Mouse (Mus musculus) MEL (cell line): ENCODE results near the gene Pik3cd. TPM values are rescaled to one million over a fixed set of nuclear protein-coding genes. Genes with fewer than 3 reads are reported as not detected.
A peak's percentile ranks its signal among the peaks of the same experiment; 100 is the strongest.

Experiments used
- DNase-seq: peaks from one replicate; pipeline ENCODE4 v3.0.0; 2011; ENCODE audit warnings: low read depth, low spot score
- H3K27ac ChIP-seq: 2 replicates; pipeline ENCODE4 v1.5.1; 2012; ENCODE audit warnings: low read depth, mild to moderate bottlenecking, control low read depth, low read length, moderate library complexity; ENCODE audit not compliant: control insufficient read depth
- H3K27me3 ChIP-seq, 2 experiments: fragments of 150-350 bp in 1 of 2; sonication (generic) in 1 of 2; 2 replicates each; pipeline ENCODE4 v1.6.1; 2012; ENCODE audit warnings: low read length in 2 of 2, mild to moderate bottlenecking in 2 of 2, improper control_type of control experiment in 1 of 2, moderate library complexity in 1 of 2; ENCODE audit not compliant: insufficient read depth in 2 of 2, control insufficient read depth in 1 of 2
- H3K36me3 ChIP-seq, 2 experiments: 2 replicates each; pipeline ENCODE4 v1.6.1; 2012 to 2014; ENCODE audit warnings: low read length in 2 of 2, improper control_type of control experiment in 1 of 2, inconsistent platforms in 1 of 2, mild to moderate bottlenecking in 1 of 2; ENCODE audit not compliant: insufficient read depth in 2 of 2, control insufficient read depth in 1 of 2
- H3K4me1 ChIP-seq, 2 experiments: fragments of 150-350 bp in 1 of 2; sonication (generic) in 1 of 2; 2 replicates each; pipeline ENCODE4 v1.6.1; 2012; ENCODE audit warnings: low read length in 2 of 2, improper control_type of control experiment in 1 of 2, mild to moderate bottlenecking in 1 of 2; ENCODE audit not compliant: insufficient read depth in 2 of 2, control insufficient read depth in 1 of 2
- H3K4me3 ChIP-seq, 2 experiments: fragments of 150-350 bp in 1 of 2; sonication (generic) in 1 of 2; 2 replicates each; pipeline ENCODE4 v1.5.1; 2012; ENCODE audit warnings: low read depth in 2 of 2, low read length in 2 of 2, mild to moderate bottlenecking in 2 of 2, moderate library complexity in 2 of 2, control low read depth in 1 of 2, improper control_type of control experiment in 1 of 2; ENCODE audit not compliant: control insufficient read depth in 1 of 2, insufficient read depth in 1 of 2
- H3K79me2 ChIP-seq: 2 replicates; pipeline ENCODE4 v1.6.1; 2012; ENCODE audit warnings: mild to moderate bottlenecking, low read length, moderate library complexity; ENCODE audit not compliant: control insufficient read depth, poor library complexity, insufficient read depth
- H3K9ac ChIP-seq: 2 replicates; pipeline ENCODE4 v1.6.1; 2012; ENCODE audit warnings: low read depth, mild to moderate bottlenecking, control low read depth, low read length, moderate library complexity; ENCODE audit not compliant: control insufficient read depth, poor library complexity, severe bottlenecking
- H3K9me3 ChIP-seq: fragments of 150-350 bp; sonication (generic); replicated peaks from 2 replicates; pipeline ENCODE4 v1.6.1; 2012; ENCODE audit warnings: mild to moderate bottlenecking, low read length, improper control_type of control experiment, moderate library complexity; ENCODE audit not compliant: insufficient read depth
- BHLHE40 ChIP-seq: IDR thresholded peaks from 2 replicates; pipeline ENCODE4 v1.6.1; 2012; ENCODE audit warnings: low read depth, mild to moderate bottlenecking, inconsistent platforms, low read length, improper control_type of control experiment, borderline replicate concordance
- CHD1 ChIP-seq: IDR thresholded peaks from 2 replicates; pipeline ENCODE4 v1.6.1; 2012; ENCODE audit warnings: low read depth, mild to moderate bottlenecking, inconsistent platforms, low read length, improper control_type of control experiment
- CHD2 ChIP-seq: IDR thresholded peaks from 2 replicates; pipeline ENCODE4 v1.6.1; 2011; ENCODE audit warnings: low read length, improper control_type of control experiment
- CTCF ChIP-seq, 3 experiments: IDR thresholded peaks in 2 of 3; conservative IDR thresholded peaks in 1 of 3; 2 replicates each; pipeline ENCODE4 v1.5.1; 2011 to 2012; ENCODE audit warnings: low read length in 3 of 3, low read depth in 2 of 3, mild to moderate bottlenecking in 2 of 3, improper control_type of control experiment in 1 of 3, inconsistent platforms in 1 of 3, mixed read lengths in 1 of 3, moderate library complexity in 1 of 3; ENCODE audit not compliant: control insufficient read depth in 1 of 3, insufficient read depth in 1 of 3, poor library complexity in 1 of 3, severe bottlenecking in 1 of 3
- E2F4 ChIP-seq: IDR thresholded peaks from 2 replicates; pipeline ENCODE4 v1.6.1; 2011; ENCODE audit warnings: low read depth, low read length, improper control_type of control experiment, borderline replicate concordance
- ELF1 ChIP-seq: IDR thresholded peaks from 2 replicates; pipeline ENCODE4 v1.6.1; 2014; ENCODE audit warnings: low read depth, mild to moderate bottlenecking, inconsistent platforms, low read length, improper control_type of control experiment, moderate library complexity
- EP300 ChIP-seq, 2 experiments: IDR thresholded peaks; 2 replicates each; pipeline ENCODE4 v1.6.1; 2011; ENCODE audit warnings: improper control_type of control experiment in 2 of 2, low read length in 2 of 2, low read depth in 1 of 2, mild to moderate bottlenecking in 1 of 2
- ETS1 ChIP-seq: IDR thresholded peaks from 2 replicates; pipeline ENCODE4 v1.6.1; 2012; ENCODE audit warnings: low read depth, mild to moderate bottlenecking, inconsistent platforms, low read length, improper control_type of control experiment, moderate library complexity
- GABPA ChIP-seq: IDR thresholded peaks from 2 replicates; pipeline ENCODE4 v1.6.1; 2012; ENCODE audit warnings: low read depth, mild to moderate bottlenecking, inconsistent platforms, low read length, improper control_type of control experiment, moderate library complexity
- GATA1 ChIP-seq: IDR thresholded peaks from 2 replicates; pipeline ENCODE4 v1.6.1; 2011; ENCODE audit warnings: low read depth, low read length, improper control_type of control experiment
- HCFC1 ChIP-seq: IDR thresholded peaks from 2 replicates; pipeline ENCODE4 v1.6.1; 2012; ENCODE audit warnings: low read depth, mild to moderate bottlenecking, inconsistent platforms, low read length, improper control_type of control experiment, moderate library complexity
- KAT2A ChIP-seq: conservative IDR thresholded peaks from 2 replicates; pipeline ENCODE4 v1.6.1; 2012; ENCODE audit warnings: low read depth, low read length, improper control_type of control experiment, inconsistent platforms
- MAFK ChIP-seq: IDR thresholded peaks from 2 replicates; pipeline ENCODE4 v1.6.1; 2011; ENCODE audit warnings: low read depth, mild to moderate bottlenecking, low read length, improper control_type of control experiment, borderline replicate concordance
- MAX ChIP-seq: IDR thresholded peaks from 2 replicates; pipeline ENCODE4 v1.6.1; 2011; ENCODE audit warnings: low read length, improper control_type of control experiment
- MAZ ChIP-seq: IDR thresholded peaks from 2 replicates; pipeline ENCODE4 v1.6.1; 2012; ENCODE audit warnings: low read depth, mild to moderate bottlenecking, inconsistent platforms, low read length, improper control_type of control experiment
- MYB ChIP-seq: IDR thresholded peaks from 2 replicates; pipeline ENCODE4 v1.6.1; 2011; ENCODE audit warnings: mild to moderate bottlenecking, low read depth, low read length, improper control_type of control experiment
- MYC ChIP-seq: IDR thresholded peaks from 2 replicates; pipeline ENCODE4 v1.6.1; 2011; ENCODE audit warnings: low read depth, mild to moderate bottlenecking, low read length, improper control_type of control experiment, moderate library complexity
- NELFE ChIP-seq: IDR thresholded peaks from 2 replicates; pipeline ENCODE4 v1.6.1; 2011; ENCODE audit warnings: low read depth, low read length, improper control_type of control experiment
- POLR2A ChIP-seq, 2 experiments: IDR thresholded peaks; 2 replicates each; pipeline ENCODE4 v1.6.1; 2011 to 2012; ENCODE audit warnings: low read length in 2 of 2, mild to moderate bottlenecking in 2 of 2, control low read depth in 1 of 2, improper control_type of control experiment in 1 of 2, low read depth in 1 of 2, moderate library complexity in 1 of 2; ENCODE audit not compliant: control insufficient read depth in 1 of 2, insufficient read depth in 1 of 2, poor library complexity in 1 of 2
- POLR2AphosphoS5 ChIP-seq: IDR thresholded peaks from 2 replicates; pipeline ENCODE4 v1.6.1; 2012; ENCODE audit warnings: low read depth, borderline replicate concordance, mild to moderate bottlenecking, inconsistent platforms, low read length, moderate library complexity, mixed read lengths
- RCOR1 ChIP-seq: IDR thresholded peaks from 2 replicates; pipeline ENCODE4 v1.6.1; 2012; ENCODE audit warnings: low read depth, mild to moderate bottlenecking, inconsistent platforms, low read length, improper control_type of control experiment
- SIN3A ChIP-seq: IDR thresholded peaks from 2 replicates; pipeline ENCODE4 v1.6.1; 2012; ENCODE audit warnings: low read length, improper control_type of control experiment, inconsistent platforms
- SMC3 ChIP-seq: IDR thresholded peaks from 2 replicates; pipeline ENCODE4 v1.6.1; 2011; ENCODE audit warnings: low read depth, low read length, improper control_type of control experiment
- TAL1 ChIP-seq: IDR thresholded peaks from 2 replicates; pipeline ENCODE4 v1.6.1; 2012; ENCODE audit warnings: mild to moderate bottlenecking, inconsistent platforms, low read length, moderate library complexity, mixed read lengths
- TBP ChIP-seq: IDR thresholded peaks from 2 replicates; pipeline ENCODE4 v1.8.0; 2011; ENCODE audit warnings: low read depth, low read length, improper control_type of control experiment
- TCF12 ChIP-seq: IDR thresholded peaks from 2 replicates; pipeline ENCODE4 v1.6.1; 2014; ENCODE audit warnings: low read depth, mild to moderate bottlenecking, inconsistent platforms, low read length, improper control_type of control experiment, moderate library complexity
- USF1 ChIP-seq: IDR thresholded peaks from 2 replicates; pipeline ENCODE4 v1.6.1; 2014; ENCODE audit warnings: low read depth, mild to moderate bottlenecking, inconsistent platforms, low read length, improper control_type of control experiment, moderate library complexity
- ZC3H11A ChIP-seq: IDR thresholded peaks from 2 replicates; pipeline ENCODE4 v1.6.1; 2012; ENCODE audit warnings: low read depth, mild to moderate bottlenecking, inconsistent platforms, low read length, improper control_type of control experiment
- ZKSCAN1 ChIP-seq: IDR thresholded peaks from 2 replicates; pipeline ENCODE4 v1.6.1; 2012; ENCODE audit warnings: low read depth, mild to moderate bottlenecking, inconsistent platforms, low read length, improper control_type of control experiment, moderate library complexity
- ZMIZ1 ChIP-seq: IDR thresholded peaks from 2 replicates; pipeline ENCODE4 v1.6.1; 2012; ENCODE audit warnings: low read depth, mild to moderate bottlenecking, inconsistent platforms, low read length, improper control_type of control experiment, moderate library complexity
- polyA plus RNA-seq, 2 experiments: library from polyadenylated mRNA; stranded (reverse) in 1 of 2; unstranded in 1 of 2; fragments of >175 nt in 1 of 2; fragments of >200 nt in 1 of 2; gene quantifications; 2 replicates each; pipeline versions ENCODE4 v1.2.1 to v1.2.4; 2012; ENCODE audit warnings: low replicate concordance in 2 of 2, low read depth in 1 of 2; ENCODE audit not compliant: insufficient read length in 2 of 2, insufficient read depth in 1 of 2, missing spikeins in 1 of 2
- total RNA-seq: library from RNA; depleted of rRNA; stranded (reverse); fragments of 300-350 nt; gene quantifications from 2 replicates; pipeline ENCODE4 v1.2.3, GENCODE M21; 2012

The Pik3cd gene
- total and polyA plus RNA-seq, 3 experiments = 45.9 to 152 (median 49.8) TPM

DNA sequence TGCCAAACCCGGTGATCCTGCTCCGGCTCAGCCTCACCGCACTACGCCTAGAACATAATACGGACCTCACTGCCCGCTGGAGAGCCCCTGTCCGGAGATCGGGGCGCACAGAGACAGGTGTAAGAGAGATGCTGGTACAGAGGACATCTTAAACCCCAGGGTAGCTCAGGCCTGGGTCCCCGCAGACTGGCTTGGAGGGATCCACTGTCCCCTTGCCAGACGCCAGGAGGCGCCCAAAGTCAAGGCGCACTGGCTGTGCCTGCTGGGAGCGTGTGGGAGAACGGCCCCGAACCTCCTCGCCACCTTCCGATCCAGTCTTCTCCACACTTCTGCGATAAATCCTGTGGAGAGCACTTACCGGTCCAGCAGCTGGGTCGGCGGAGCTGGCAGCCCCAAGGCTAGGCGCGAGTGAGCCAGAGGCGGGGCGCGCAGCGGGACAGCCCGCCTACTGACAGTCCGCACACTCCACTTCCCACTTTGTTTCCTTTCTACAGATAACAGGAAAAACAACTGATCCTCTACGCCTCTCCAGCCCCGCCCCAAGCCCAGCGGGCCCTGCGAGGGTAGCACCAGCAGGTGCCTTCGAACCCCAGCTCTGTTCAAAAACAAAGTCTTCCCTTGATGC, 4.1 kb downstream of the Pik3cd start (continued):
- TF ChIP-seq TBP = peak; percentile 72; the same call in 1 of the 2 replicates
- TF ChIP-seq USF1 = no peak
- TF ChIP-seq TCF12 = 0 out of 2 replicates have a peak, but pooled peaks have one; percentile 4
- TF ChIP-seq MAX = no peak; the same call in none of the 2 replicates
- no peak for TF ChIP-seq POLR2AphosphoS5
- TF ChIP-seq HCFC1 = peak; percentile 47; the same call in 1 of the 2 replicates
- TF ChIP-seq MAZ = no peak; the same call in 1 of the 2 replicates
- TF ChIP-seq CHD1 = no peak
- TF ChIP-seq GATA1 = no peak; the same call in 1 of the 2 replicates
- TF ChIP-seq E2F4 = no peak
- TF ChIP-seq BHLHE40 = 0 out of 2 replicates have a peak, but pooled peaks have one; percentile 35
- peak; percentile 71 for TF ChIP-seq SIN3A
- TF ChIP-seq ZC3H11A = no peak

DNA sequence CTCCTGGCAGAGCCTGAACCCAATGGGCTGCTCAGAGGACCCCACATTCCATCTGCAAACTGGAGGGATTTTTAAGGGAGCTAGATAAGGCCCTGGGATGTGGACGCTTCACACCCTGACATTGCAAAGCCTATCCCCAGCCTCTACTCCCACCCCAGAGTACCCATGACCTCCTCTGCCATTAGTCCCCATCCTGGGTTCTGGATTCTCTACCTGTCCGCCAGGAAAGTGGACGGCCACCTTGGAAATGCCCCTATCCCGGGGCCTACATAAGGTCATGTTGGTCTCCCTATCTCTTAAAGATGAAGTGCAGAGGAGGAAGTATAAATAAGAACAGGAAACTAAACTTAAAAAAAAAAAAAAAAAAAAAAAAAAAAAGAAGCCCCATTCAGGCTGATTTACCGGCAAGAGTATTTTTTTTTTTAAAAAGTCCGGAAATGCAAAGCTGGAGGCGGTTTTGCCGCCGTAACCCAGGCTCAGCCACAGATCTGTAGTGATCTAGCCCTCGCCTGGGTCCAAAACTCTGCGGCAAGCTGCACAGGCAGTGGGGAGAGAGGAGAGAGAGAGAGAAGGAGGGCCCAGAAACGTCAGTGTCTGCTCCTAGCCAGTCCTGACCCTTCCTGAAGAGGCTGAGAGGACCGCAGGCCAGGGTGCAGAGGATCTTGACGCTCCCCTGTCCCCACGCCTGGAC, 4.7 kb downstream of the Pik3cd start:
- Histone ChIP-seq H3K9ac (peak overlapping the region; percentile 88), H3K4me3 (peak overlapping the region; percentile 79 to 86), H3K27me3 (no peaks in the 10 kb centered on the region), H3K27ac (peak overlapping the region; percentile 92), H3K9me3 (no peaks in the 10 kb centered on the region), H3K36me3 (peaks cover 0 to 26% of the 10 kb centered on the region in 2 experiments; a peak in 2 of 4 replicates), H3K4me1 (peaks cover 16 to 39% of the 10 kb centered on the region in 2 experiments), H3K79me2 (peaks cover 29% of the 10 kb centered on the region)
- peak; percentile 82 for DNase-seq
- TF ChIP-seq POLR2A (IDR thresholded peaks at IDR 0.05; ENCODE audit: control insufficient read depth in 1 of 2, insufficient read depth in 1 of 2, low read depth in 1 of 2, low read length in 2 of 2, poor library complexity in 1 of 2) (no peak), E2F4 (peak; percentile 21; the same call in 1 of the 2 replicates), RCOR1 (peak; percentile 49; the same call in 1 of the 2 replicates), SIN3A (peak; percentile 59), ZC3H11A (no peak), BHLHE40 (no peak), MAX (no peak), CTCF (IDR thresholded peaks at IDR 0.05 in 2 of 3, conservative IDR thresholded peaks at IDR 0.05 in 1 of 3; ENCODE audit: control insufficient read depth in 1 of 3, insufficient read depth in 1 of 3, low read depth in 2 of 3, low read length in 3 of 3, poor library complexity in 1 of 3, severe bottlenecking in 1 of 3) (no peak), EP300 (IDR thresholded peaks at IDR 0.05; ENCODE audit: low read depth in 1 of 2, low read length in 2 of 2) (peak; percentile 49 to 63), GABPA (no peak), CHD2 (no peak), TCF12 (no peak), HCFC1 (peak; percentile 44), MYC (no peak), MAZ (0 out of 2 replicates have a peak, but pooled peaks have one; percentile 40), ETS1 (peak; percentile 62; the same call in 1 of the 2 replicates), POLR2AphosphoS5 (no peak), MYB (no peak), KAT2A (no peak), MAFK (no peak), TAL1 (no peak), ZKSCAN1 (peak; percentile 44; the same call in 1 of the 2 replicates), USF1 (no peak), SMC3 (no peak), ZMIZ1 (no peak), GATA1 (0 out of 2 replicates have a peak, but pooled peaks have one; percentile 20), TBP (peak; percentile 49), ELF1 (peak; percentile 73; the same call in 1 of the 2 replicates), NELFE (no peak)
